Mouse (Mus musculus): ENCODE measurements around the gene Zbtb7a.

The Zbtb7a gene

GRCm38 (mm10) chr10:81168521-81169244 is 33.7 kb downstream of the Zbtb7a start:
- WGBS = under 1% methylated on average over 29 of the region's 29 CpGs

GRCm38 (mm10) chr10:81169411-81169900 is 34.4 kb downstream of the Zbtb7a start:
- WGBS = 15% methylated on average over 13 of the region's 14 CpGs

DNA sequence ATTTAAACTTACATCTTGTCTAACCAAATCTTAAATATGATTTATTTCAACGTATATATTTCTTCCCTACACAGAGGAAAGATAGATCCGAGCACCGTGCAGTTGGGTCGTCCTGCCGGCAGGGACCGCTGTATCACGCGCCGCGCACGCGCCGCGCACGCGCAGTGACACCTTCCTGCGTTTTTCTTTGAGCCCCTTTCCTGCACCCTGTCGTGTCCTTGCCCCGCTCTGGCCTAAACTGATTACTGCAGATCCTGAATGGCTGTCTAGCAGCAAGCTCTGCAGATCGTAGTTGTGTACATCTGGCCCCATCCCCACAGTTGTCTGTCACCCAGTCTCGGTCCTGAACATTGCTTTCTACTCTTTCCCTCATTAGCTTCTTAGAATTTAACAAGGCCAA is 38.1 kb downstream of the Zbtb7a start:
- WGBS = 2% methylated on average over 21 of the region's 21 CpGs

DNA sequence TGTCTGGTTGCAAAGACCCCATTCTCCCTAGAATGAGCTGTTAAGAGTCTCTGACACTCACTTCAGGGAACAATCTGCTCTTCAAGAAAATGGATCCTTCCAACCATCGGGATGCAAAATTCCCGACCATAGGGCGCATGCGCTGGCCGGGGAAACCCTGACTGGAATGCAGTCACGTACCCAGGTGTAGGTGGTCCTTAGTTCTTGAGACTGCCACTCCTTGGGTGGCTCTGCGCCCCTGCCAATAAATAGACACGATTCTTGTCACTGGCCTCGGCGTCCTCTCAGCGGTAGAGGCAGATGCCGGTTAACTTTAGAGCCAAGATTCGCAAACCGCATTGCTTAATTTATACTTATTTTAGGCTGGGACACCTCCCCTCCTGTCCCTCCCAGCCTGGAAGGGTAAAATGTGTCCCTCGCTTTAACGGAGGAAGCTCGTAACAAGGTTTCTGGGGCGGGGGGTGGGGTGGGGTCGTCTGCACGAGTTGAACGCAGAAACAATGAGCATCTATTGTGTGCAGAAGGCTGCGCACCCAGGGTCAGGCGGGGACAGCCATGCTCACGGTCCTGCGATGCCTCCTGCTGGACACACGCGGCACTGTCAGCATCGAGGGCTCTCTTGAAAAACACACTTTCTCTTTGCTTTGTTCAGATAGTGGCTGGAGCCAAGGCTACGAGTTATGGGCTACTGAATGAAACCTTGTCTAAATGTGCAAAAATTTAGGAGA is 39.8 kb downstream of the Zbtb7a start:
- WGBS = 2% methylated on average over 29 of the region's 29 CpGs

DNA sequence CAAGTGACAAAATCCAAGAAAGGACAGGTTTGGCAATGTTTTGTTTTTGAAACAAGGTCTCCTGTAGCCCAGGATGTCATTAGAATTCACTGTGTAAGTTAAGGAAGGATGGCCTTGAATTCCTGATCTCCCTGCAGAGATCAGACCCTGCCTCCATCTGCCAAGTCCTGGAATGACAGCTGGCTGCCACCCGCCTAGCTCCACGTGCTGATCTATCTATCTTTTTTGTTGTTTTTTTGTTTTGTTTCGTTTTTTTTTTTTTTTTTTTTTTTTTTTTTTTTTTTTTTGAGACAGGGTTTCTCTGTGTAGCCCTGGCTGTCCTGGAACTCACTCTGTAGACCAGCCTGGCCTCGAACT is 40.3 kb downstream of the Zbtb7a start:
- WGBS = 0% methylated on average over 4 of the region's 4 CpGs

DNA sequence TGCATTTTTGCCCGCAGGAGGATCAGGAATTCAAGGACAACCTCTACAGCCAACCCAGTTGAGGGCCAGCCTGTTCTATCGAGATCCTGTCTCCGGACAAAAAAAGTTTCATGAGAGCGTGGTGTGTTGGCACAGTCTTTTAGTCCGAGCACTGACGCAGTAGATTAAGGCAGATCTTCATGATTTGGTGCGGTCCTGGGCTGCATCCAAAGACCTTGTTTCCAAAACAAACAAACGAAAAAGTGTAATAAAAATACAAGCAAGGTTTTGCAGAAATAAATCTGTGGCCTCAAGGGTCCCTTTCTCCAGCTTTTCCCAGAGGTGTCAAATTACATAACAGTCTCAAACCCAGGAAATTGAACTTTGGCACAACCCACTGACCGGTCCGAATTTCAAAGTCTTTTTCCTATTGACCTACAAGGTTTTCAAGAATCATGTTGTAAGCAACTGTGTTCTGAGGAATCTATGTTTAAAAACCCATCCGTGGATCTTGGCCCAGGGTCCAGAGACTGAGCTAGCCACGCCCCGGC is 41.0 kb downstream of the Zbtb7a start:
- under 1% methylated on average over 13 of the region's 13 CpGs for WGBS

DNA sequence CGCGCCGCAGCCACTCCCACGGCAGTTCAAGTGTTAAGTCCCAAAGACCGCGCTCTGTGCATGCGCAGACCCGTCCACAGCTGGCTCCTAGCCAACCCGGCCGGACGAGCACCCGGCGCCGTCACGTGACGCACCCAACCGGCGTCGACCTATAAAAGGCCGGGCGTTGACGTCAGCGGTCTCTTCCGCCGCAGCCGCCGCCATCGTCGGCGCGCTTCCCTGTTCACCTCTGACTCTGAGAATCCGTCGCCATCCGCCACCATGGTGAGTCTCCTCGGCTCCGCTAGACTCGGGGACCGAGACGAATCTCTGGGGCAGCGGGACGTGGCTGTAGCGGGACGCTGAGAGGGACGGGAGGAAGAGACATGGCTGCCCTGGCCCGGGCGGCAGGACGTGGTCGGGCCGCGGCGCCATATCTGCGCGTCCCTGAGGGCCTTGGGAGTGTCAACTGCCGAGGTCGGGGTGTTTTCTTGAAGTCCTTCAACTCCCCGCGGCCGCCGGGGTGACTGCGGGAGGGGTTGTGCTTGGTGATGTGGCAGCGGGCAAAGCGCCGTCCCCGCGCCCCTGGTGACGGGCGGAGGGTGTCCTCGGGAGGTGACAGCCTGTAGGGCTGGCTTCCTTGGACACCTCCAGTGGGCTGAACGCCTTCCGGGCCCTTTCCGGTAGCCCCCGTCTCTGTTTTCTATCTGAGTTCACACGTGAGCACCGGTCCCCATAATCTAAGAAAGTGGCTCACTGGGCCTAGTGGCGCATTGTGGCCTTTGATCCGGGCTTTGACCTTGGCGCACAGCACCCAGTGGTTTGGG is 41.6 kb downstream of the Zbtb7a start, which contains the start of gene Eef2:
Eef2 (plus strand) TSS at position 166 of the 806 bp plus-strand sequence.
- WGBS = under 1% methylated on average over 77 of the region's 77 CpGs

DNA sequence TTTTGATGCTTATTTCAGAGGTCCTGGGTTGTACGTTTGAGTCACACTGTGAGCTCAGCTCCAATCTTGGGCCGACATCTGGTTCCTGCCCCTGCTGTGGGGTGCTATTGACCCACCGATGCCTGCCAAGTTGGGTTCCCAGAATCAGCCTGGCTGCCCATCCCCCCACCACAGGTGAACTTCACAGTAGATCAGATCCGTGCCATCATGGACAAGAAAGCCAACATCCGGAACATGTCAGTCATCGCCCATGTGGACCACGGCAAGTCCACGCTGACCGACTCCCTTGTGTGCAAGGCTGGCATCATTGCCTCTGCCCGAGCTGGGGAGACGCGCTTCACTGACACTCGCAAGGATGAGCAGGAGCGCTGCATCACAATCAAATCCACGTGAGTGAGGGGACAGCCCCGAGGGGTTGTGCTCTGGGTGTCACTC is 42.5 kb downstream of the Zbtb7a start:
- WGBS = 6% methylated on average over 16 of the region's 16 CpGs

- 46% methylated on average over 14 of the region's 14 CpGs for WGBS
These were observed 43.1 kb downstream of the Zbtb7a start for GRCm38 (mm10) chr10:81177958-81178712.

- WGBS = 84% methylated on average over 11 of the region's 11 CpGs
These were observed 43.9 kb downstream of the Zbtb7a start for GRCm38 (mm10) chr10:81178927-81179326.

DNA sequence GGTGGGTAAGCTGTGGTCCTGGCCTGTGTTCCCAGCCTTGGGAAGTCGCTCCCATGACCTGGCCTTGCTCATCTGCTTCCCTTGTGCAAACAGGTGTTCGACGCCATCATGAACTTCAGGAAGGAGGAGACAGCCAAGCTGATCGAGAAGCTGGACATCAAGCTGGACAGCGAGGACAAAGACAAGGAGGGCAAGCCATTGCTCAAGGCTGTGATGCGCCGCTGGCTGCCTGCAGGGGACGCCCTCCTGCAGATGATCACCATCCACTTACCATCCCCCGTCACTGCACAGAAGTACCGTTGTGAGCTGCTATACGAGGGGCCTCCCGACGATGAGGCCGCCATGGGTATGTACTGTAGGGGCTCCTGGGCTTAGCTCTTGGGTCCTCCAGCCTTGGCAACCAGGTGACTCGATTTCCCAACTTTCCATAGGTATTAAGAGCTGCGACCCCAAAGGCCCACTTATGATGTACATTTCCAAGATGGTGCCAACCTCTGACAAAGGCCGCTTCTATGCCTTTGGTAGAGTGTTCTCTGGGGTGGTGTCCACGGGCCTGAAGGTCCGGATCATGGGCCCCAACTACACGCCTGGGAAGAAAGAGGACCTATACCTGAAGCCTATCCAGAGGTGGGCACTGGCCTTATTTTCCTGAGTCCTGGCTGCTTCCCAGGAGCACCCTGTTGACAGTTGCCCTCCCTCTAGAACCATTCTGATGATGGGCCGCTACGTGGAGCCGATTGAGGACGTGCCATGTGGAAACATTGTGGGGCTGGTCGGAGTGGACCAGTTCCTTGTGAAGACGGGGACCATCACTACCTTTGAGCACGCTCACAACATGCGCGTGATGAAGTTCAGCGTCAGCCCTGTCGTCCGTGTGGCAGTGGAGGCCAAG is 44.7 kb downstream of the Zbtb7a start:
- WGBS = 85% methylated on average over 32 of the region's 32 CpGs

- 89% methylated on average over 13 of the region's 13 CpGs for WGBS
These were observed 45.9 kb downstream of the Zbtb7a start for GRCm38 (mm10) chr10:81180946-81181345.

GRCm38 (mm10) chr10:81181860-81182259 is 46.8 kb downstream of the Zbtb7a start:
- WGBS = 70% methylated on average over 12 of the region's 12 CpGs

- 4% methylated on average over 53 of the region's 53 CpGs for WGBS
These were observed 47.6 kb downstream of the Zbtb7a start, which contains the start of gene Dapk3 for GRCm38 (mm10) chr10:81182336-81183333. Dapk3 (plus strand) TSS chr10:81183005.

DNA sequence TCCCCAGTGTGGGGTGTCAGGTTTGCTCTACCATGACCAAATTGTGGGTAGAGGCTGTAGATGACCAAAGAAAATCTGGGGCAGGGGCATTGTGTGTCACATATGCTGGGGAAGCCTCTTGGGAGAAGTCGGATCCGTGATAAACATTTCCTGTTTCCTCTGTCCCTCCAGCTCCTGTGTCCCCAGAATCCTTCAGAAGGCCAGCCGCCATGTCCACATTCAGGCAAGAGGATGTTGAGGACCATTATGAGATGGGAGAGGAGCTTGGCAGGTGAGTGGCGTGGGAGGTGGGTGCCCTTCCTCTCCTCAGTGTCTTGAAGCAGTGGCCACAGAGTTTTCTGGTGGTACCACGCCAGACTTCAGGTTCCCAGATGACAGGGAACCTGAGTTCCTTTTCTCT is 48.8 kb downstream of the Zbtb7a start, which contains the start of gene 4930442H23Rik:
4930442H23Rik (minus strand) TSS at position 45 of the 400 bp plus-strand sequence.
- 79% methylated on average over 5 of the region's 5 CpGs for WGBS

DNA sequence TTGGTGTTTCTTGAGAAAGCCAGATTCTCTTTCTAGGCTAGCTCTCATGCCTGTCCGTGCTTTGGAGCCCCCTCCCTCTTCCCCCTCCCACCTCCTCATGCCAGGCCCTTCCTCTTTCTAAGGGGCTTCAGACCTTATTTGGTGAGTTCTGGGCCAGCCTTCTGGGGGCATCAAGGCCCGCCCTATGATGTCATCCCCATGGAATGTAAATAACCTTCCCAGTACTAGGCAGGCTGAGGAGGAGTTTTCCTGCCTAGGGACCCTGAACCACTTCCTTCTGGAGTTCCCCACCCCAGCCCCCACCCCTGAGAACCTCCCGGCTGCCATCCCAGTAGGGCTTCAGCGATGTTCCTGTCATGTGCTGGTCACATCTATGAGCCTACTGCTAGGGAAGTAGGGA is 49.7 kb downstream of the Zbtb7a start:
- WGBS = 53% methylated on average over 4 of the region's 4 CpGs

- WGBS = 90% methylated on average over 9 of the region's 9 CpGs
These were observed 52.1 kb downstream of the Zbtb7a start for GRCm38 (mm10) chr10:81187161-81187560.

GRCm38 (mm10) chr10:81189821-81190220 is 54.8 kb downstream of the Zbtb7a start:
- WGBS = 84% methylated on average over 26 of the region's 26 CpGs
